Mouse (Mus musculus): Measurements from ENCODE around the gene Scgb1b27. TPM values are rescaled to one million over a fixed set of nuclear protein-coding genes. Genes with fewer than 3 reads are reported as not detected.
"Not testable (repeated sequence)": the region's sequence is repeated elsewhere in the genome, so short reads cannot be mapped to it uniquely, and the experiment has no call there.

Scgb1b27 gene
- not detected in 2 replicates for polyA plus RNA-seq (2012; rRNA removed)

- not testable (repeated sequence) for H3K4me1 ChIP-seq (ENCODE audit: control insufficient read depth, insufficient read depth, insufficient read length); DNase-seq (ENCODE audit: low read depth in 1 of 2, low spot score in 2 of 2); H3K27ac ChIP-seq (ENCODE audit: insufficient read depth, low read length); H3K4me3 ChIP-seq (ENCODE audit: extremely low read depth, insufficient read depth, insufficient read length); H3K36me3 ChIP-seq (ENCODE audit: control insufficient read depth, insufficient read depth, low read length); H3K27me3 ChIP-seq (ENCODE audit: control insufficient read depth, insufficient read depth, low read length)
- WGBS, result 82% methylated on average over 1 of the region's 1 CpGs
Measured at GRCm38 (mm10) chr7:34021183-34021582, at the start of gene Scgb1b27. Scgb1b27 (plus strand) TSS chr7:34021483.

DNA sequence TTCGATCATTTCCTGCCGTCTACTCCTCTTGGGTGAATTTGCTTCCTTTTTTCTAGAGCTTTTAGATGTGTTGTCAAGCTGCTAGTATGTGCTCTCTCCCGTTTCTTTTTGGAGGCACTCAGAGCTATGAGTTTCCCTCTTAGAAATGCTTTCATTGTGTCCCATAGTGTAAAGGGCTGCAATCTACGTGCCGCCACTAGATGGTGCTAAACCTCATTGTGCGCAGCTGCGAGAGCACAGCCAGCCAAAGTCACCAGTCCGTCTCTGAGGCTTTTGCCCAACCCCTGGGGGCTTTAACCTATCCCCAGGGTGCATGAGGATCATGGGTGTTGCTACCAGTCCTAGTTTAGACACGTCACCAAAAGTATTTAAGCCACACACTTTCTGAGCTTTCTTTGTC is 39.0 kb upstream of the Scgb1b27 start:
- H3K27ac ChIP-seq (ENCODE audit: insufficient read depth, low read length); H3K27me3 ChIP-seq (ENCODE audit: control insufficient read depth, insufficient read depth, low read length); DNase-seq (ENCODE audit: low read depth in 1 of 2, low spot score in 2 of 2); H3K4me1 ChIP-seq (ENCODE audit: control insufficient read depth, insufficient read depth, insufficient read length); H3K4me3 ChIP-seq (ENCODE audit: extremely low read depth, insufficient read depth, insufficient read length); H3K36me3 ChIP-seq (ENCODE audit: control insufficient read depth, insufficient read depth, low read length): not testable (repeated sequence)
- WGBS, result 15% methylated on average over 8 of the region's 9 CpGs

DNA sequence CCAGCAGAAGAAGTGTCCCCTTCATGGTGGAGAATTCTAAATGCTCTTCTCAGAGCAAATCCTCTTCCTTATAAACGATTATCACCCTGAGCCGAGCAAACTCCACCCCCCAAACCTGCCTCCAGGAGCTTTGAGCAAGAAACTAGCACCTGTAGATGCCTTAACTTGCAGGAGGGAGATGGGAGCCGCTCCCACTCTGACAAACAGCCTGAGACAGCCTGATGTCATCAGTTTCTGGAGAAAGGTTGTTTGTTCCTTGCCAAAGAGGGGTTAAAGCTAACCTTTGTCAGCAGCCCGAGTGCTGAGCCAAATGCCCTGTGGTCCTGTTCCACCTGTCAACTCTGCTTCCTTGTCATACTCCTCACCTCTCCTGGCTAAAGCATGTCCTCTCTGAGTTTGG is 7.4 kb upstream of the Scgb1b27 start, which contains the start of gene Scgb2b27:
Gene Scgb2b27 (minus strand): TSS at position 101 of the 400 bp plus-strand sequence.
- no peaks in the 10 kb centered on the region for H3K4me1 ChIP-seq (ENCODE audit: control insufficient read depth, insufficient read depth, insufficient read length)
- WGBS, result 66% methylated on average over 4 of the region's 4 CpGs
- no peaks in the 10 kb centered on the region for H3K27me3 ChIP-seq (ENCODE audit: control insufficient read depth, insufficient read depth, low read length)
- no peak for DNase-seq (ENCODE audit: low read depth in 1 of 2, low spot score in 2 of 2)
- H3K27ac ChIP-seq (ENCODE audit: insufficient read depth, low read length), result no peak within 1 kb of the TSS
- TF ChIP-seq CTCF (IDR thresholded peaks at IDR 0.05; ENCODE audit: extremely low read depth, insufficient read depth, insufficient read length, insufficient replicate concordance), result no peak
- TF ChIP-seq POLR2A (IDR thresholded peaks at IDR 0.05; ENCODE audit: low read depth, low read length), result no peak
- no peak within 1 kb of the TSS for H3K4me3 ChIP-seq (ENCODE audit: extremely low read depth, insufficient read depth, insufficient read length)
- no peaks in the 10 kb centered on the region for H3K36me3 ChIP-seq (ENCODE audit: control insufficient read depth, insufficient read depth, low read length)

- WGBS, result 83% methylated on average over 4 of the region's 4 CpGs
Measured at GRCm38 (mm10) chr7:34025641-34026040, 4.4 kb downstream of the Scgb1b27 start.

DNA sequence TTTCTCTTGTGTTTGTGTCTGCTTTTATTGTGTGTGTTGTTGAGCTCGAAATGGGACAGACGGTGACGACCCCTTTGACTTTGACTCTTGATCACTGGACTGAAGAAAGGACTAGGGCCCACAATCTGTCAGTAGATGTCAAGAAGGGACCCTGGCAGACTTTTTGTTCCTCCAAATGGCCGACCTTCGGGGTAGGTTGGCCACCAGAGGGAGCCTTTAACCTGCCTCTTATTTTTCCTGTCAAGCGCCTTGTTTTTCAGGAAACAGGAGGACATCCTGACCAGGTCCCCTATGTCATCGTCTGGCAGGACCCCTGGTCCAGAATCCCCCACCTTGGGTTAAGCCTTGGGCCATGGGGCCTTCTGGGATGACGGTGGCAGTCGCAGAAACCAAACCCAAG is 5.9 kb downstream of the Scgb1b27 start:
- not testable (repeated sequence) for H3K4me3 ChIP-seq (ENCODE audit: extremely low read depth, insufficient read depth, insufficient read length); H3K27me3 ChIP-seq (ENCODE audit: control insufficient read depth, insufficient read depth, low read length); H3K4me1 ChIP-seq (ENCODE audit: control insufficient read depth, insufficient read depth, insufficient read length); DNase-seq (ENCODE audit: low read depth in 1 of 2, low spot score in 2 of 2); H3K36me3 ChIP-seq (ENCODE audit: control insufficient read depth, insufficient read depth, low read length); H3K27ac ChIP-seq (ENCODE audit: insufficient read depth, low read length)
- WGBS, result 87% methylated on average over 9 of the region's 9 CpGs

More at GRCm38 (mm10) chr7:34025641-34026040, 4.4 kb downstream of the Scgb1b27 start:
- DNase-seq (ENCODE audit: low read depth in 1 of 2, low spot score in 2 of 2), result no peak
- no peaks in the 10 kb centered on the region for H3K27me3 ChIP-seq (ENCODE audit: control insufficient read depth, insufficient read depth, low read length)
- no peaks in the 10 kb centered on the region for H3K36me3 ChIP-seq (ENCODE audit: control insufficient read depth, insufficient read depth, low read length)
- no peak overlapping the region for H3K4me3 ChIP-seq (ENCODE audit: extremely low read depth, insufficient read depth, insufficient read length)
- H3K4me1 ChIP-seq (ENCODE audit: control insufficient read depth, insufficient read depth, insufficient read length), result no peaks in the 10 kb centered on the region
- TF ChIP-seq CTCF (IDR thresholded peaks at IDR 0.05; ENCODE audit: extremely low read depth, insufficient read depth, insufficient read length, insufficient replicate concordance), result no peak
- TF ChIP-seq POLR2A (IDR thresholded peaks at IDR 0.05; ENCODE audit: low read depth, low read length), result no peak
- no peak overlapping the region for H3K27ac ChIP-seq (ENCODE audit: insufficient read depth, low read length)

DNA sequence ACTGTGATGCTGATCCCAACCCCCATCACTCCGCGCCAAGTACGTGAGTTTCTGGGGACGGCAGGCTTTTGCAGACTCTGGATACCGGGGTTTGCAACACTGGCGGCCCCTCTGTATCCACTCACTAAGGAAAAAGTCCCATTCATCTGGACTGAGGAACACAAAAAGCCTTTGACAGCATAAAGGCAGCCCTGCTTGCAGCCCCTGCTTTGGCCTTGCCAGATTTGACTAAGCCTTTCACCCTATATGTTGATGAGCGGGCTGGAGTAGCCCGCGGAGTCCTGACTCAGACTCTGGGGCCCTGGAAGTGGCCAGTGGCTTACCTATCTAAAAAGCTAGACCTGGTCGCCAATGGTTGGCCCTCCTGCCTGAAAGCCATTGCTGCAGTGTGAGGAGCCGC is 8.7 kb downstream of the Scgb1b27 start:
- no peak overlapping the region for H3K27ac ChIP-seq (ENCODE audit: insufficient read depth, low read length)
- TF ChIP-seq POLR2A (IDR thresholded peaks at IDR 0.05; ENCODE audit: low read depth, low read length), result no peak
- TF ChIP-seq CTCF (IDR thresholded peaks at IDR 0.05; ENCODE audit: extremely low read depth, insufficient read depth, insufficient read length, insufficient replicate concordance), result no peak
- 91% methylated on average over 11 of the region's 11 CpGs for WGBS
- H3K36me3 ChIP-seq (ENCODE audit: control insufficient read depth, insufficient read depth, low read length), result no peaks in the 10 kb centered on the region
- no peak overlapping the region for H3K4me3 ChIP-seq (ENCODE audit: extremely low read depth, insufficient read depth, insufficient read length)
- DNase-seq (ENCODE audit: low read depth in 1 of 2, low spot score in 2 of 2), result no peak
- no peaks in the 10 kb centered on the region for H3K4me1 ChIP-seq (ENCODE audit: control insufficient read depth, insufficient read depth, insufficient read length)
- H3K27me3 ChIP-seq (ENCODE audit: control insufficient read depth, insufficient read depth, low read length), result no peaks in the 10 kb centered on the region

DNA sequence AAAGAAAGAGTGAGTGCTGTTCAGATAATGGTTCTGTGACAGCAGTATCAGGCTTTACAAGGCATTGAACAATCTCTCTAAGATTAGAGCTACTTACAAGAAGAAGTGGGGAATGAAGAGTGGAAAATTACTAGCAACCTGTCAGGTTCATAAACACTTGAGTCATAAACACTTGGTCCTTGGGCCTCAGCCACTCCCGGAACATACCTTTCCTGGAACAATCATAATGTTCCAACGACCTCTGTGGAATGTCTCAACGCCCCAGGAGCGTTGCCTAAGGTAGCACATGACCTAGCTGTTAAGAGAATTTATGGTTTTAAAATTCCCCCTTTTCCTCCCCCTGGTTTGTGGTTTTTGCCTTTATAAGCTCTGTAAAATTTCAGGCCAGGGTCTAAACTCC is 13.3 kb downstream of the Scgb1b27 start:
- H3K27me3 ChIP-seq (ENCODE audit: control insufficient read depth, insufficient read depth, low read length); H3K36me3 ChIP-seq (ENCODE audit: control insufficient read depth, insufficient read depth, low read length); H3K27ac ChIP-seq (ENCODE audit: insufficient read depth, low read length); H3K4me1 ChIP-seq (ENCODE audit: control insufficient read depth, insufficient read depth, insufficient read length); H3K4me3 ChIP-seq (ENCODE audit: extremely low read depth, insufficient read depth, insufficient read length); DNase-seq (ENCODE audit: low read depth in 1 of 2, low spot score in 2 of 2): not testable (repeated sequence)
- 79% methylated on average over 4 of the region's 4 CpGs for WGBS

DNA sequence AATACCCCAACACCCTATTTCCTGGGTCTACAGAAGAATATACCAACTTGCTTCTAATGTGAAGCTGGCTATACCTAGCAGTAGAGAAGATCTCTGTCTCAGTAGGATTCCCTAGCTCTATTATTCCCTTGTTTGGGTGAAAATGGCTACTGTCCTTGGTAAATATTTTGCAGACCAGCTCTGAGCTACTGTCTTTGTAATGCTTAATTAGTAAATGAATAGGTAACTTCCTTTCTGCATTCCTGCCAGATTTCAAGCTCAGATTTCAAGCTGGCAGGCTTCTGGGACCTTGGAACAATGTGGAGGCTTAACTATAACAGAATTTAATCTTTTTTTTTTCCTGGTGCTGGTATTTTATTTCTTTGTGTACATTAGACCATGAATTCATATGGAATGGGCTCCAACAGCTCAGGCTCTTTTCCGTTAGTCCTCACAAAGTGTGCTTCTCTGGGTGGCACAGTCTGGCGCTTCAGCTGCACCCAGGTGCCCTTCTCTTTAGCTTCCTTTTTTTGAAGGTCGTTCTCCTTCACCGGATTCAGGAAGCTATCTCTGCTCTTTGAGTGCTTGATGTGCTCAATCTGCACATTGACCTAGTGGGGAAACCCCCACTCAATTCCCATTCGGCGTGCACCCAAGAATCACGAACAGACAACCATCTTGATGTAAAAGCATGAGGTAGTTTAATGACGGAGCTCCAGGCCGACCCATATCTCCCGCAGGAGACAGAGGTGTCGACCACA is 15.0 kb downstream of the Scgb1b27 start:
- H3K4me3 ChIP-seq (ENCODE audit: extremely low read depth, insufficient read depth, insufficient read length); H3K27me3 ChIP-seq (ENCODE audit: control insufficient read depth, insufficient read depth, low read length); H3K36me3 ChIP-seq (ENCODE audit: control insufficient read depth, insufficient read depth, low read length); H3K4me1 ChIP-seq (ENCODE audit: control insufficient read depth, insufficient read depth, insufficient read length); DNase-seq (ENCODE audit: low read depth in 1 of 2, low spot score in 2 of 2); H3K27ac ChIP-seq (ENCODE audit: insufficient read depth, low read length): not testable (repeated sequence)
- WGBS, result 88% methylated on average over 11 of the region's 11 CpGs

- H3K4me1 ChIP-seq (ENCODE audit: control insufficient read depth, insufficient read depth, insufficient read length); H3K27ac ChIP-seq (ENCODE audit: insufficient read depth, low read length); H3K36me3 ChIP-seq (ENCODE audit: control insufficient read depth, insufficient read depth, low read length); H3K4me3 ChIP-seq (ENCODE audit: extremely low read depth, insufficient read depth, insufficient read length); DNase-seq (ENCODE audit: low read depth in 1 of 2, low spot score in 2 of 2); H3K27me3 ChIP-seq (ENCODE audit: control insufficient read depth, insufficient read depth, low read length): not testable (repeated sequence)
- 82% methylated on average over 5 of the region's 5 CpGs for WGBS
Measured at GRCm38 (mm10) chr7:34068132-34068531, 46.8 kb downstream of the Scgb1b27 start.
